Mouse (Mus musculus): ENCODE measurements around the gene Serpini1. TPM values are rescaled to one million over a fixed set of nuclear protein-coding genes. Genes with fewer than 3 reads are reported as not detected.
"Not testable (repeated sequence)": the region's sequence is repeated elsewhere in the genome, so short reads cannot be mapped to it uniquely, and the experiment has no call there.

Serpini1 gene
- polyA plus RNA-seq, 1 experiment, result 119 TPM

DNA sequence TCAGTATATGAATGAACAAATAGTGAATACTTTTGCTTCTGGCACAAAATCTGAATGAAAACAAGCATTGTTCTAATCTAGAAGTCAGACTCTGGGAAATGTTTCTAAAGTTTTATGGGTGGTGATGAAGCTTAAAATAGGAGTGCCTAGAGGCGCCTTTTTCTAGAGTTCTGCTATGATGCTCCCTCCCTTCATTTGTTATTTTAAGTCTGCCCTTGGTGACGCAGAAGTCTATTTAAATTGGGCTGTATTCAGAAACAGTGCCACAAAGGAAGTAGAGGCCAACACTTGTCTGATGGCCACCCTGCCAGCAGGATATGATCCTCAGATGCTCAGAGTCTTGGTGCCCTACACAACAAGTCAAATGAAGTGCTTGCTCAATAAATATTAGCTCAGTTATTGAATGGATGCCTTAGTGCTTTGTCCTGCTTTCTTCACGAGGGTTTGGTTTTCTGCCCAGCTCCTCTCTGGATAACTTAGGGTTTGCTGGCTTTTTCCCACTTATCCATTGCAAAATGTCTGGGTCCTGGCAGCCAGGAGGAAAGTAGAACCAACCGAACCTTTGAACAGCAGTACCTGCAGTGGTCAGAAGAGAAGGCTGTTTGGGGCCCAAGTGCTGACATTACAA lies 73.8 kb downstream of the Serpini1 start:
- no peak overlapping the region for H3K4me3 ChIP-seq (ENCODE audit: insufficient read depth, low read length)
- no peak for TF ChIP-seq CTCF (IDR thresholded peaks at IDR 0.05; ENCODE audit: extremely low read depth, insufficient read depth, low read length)
- TF ChIP-seq POLR2A (IDR thresholded peaks at IDR 0.05; ENCODE audit: extremely low read depth, insufficient read depth, low read length), result no peak
- H3K27ac ChIP-seq (ENCODE audit: insufficient read depth, low read length), result no peak overlapping the region
- H3K4me1 ChIP-seq (ENCODE audit: control insufficient read depth, insufficient read depth, low read length), result no peaks in the 10 kb centered on the region

- Histone ChIP-seq H3K27ac (ENCODE audit: insufficient read depth, low read length) (no peak overlapping the region), H3K4me1 (ENCODE audit: control insufficient read depth, insufficient read depth, low read length) (no peaks in the 10 kb centered on the region), H3K4me3 (ENCODE audit: insufficient read depth, low read length) (no peak overlapping the region)
- no peak for TF ChIP-seq CTCF (IDR thresholded peaks at IDR 0.05; ENCODE audit: extremely low read depth, insufficient read depth, low read length)
- TF ChIP-seq POLR2A (IDR thresholded peaks at IDR 0.05; ENCODE audit: extremely low read depth, insufficient read depth, low read length), result no peak
Observed at GRCm38 (mm10) chr3:75633221-75633620, 75.9 kb downstream of the Serpini1 start.

- H3K27ac ChIP-seq (ENCODE audit: insufficient read depth, low read length), result no peak overlapping the region
- no peaks in the 10 kb centered on the region for H3K4me1 ChIP-seq (ENCODE audit: control insufficient read depth, insufficient read depth, low read length)
- H3K4me3 ChIP-seq (ENCODE audit: insufficient read depth, low read length), result no peak overlapping the region
- TF ChIP-seq POLR2A (IDR thresholded peaks at IDR 0.05; ENCODE audit: extremely low read depth, insufficient read depth, low read length) (no peak), CTCF (IDR thresholded peaks at IDR 0.05; ENCODE audit: extremely low read depth, insufficient read depth, low read length) (no peak)
Observed at GRCm38 (mm10) chr3:75633635-75634034, 76.3 kb downstream of the Serpini1 start.

GRCm38 (mm10) chr3:75635648-75636047 lies 78.3 kb downstream of the Serpini1 start:
- Histone ChIP-seq H3K4me3 (ENCODE audit: insufficient read depth, low read length) (no peak overlapping the region), H3K4me1 (ENCODE audit: control insufficient read depth, insufficient read depth, low read length) (no peaks in the 10 kb centered on the region)
- TF ChIP-seq CTCF (IDR thresholded peaks at IDR 0.05; ENCODE audit: extremely low read depth, insufficient read depth, low read length), result no peak
- no peak for TF ChIP-seq POLR2A (IDR thresholded peaks at IDR 0.05; ENCODE audit: extremely low read depth, insufficient read depth, low read length)

GRCm38 (mm10) chr3:75639546-75639945 lies 82.2 kb downstream of the Serpini1 start:
- no peak overlapping the region for H3K27ac ChIP-seq (ENCODE audit: insufficient read depth, low read length)
- TF ChIP-seq POLR2A (IDR thresholded peaks at IDR 0.05; ENCODE audit: extremely low read depth, insufficient read depth, low read length) (no peak), CTCF (IDR thresholded peaks at IDR 0.05; ENCODE audit: extremely low read depth, insufficient read depth, low read length) (no peak)
- H3K4me1 ChIP-seq (ENCODE audit: control insufficient read depth, insufficient read depth, low read length), result no peaks in the 10 kb centered on the region
- H3K4me3 ChIP-seq (ENCODE audit: insufficient read depth, low read length), result no peak overlapping the region

More at GRCm38 (mm10) chr3:75635648-75636047, 78.3 kb downstream of the Serpini1 start:
- H3K27ac ChIP-seq (ENCODE audit: insufficient read depth, low read length), result no peak overlapping the region

- Histone ChIP-seq H3K4me1 (ENCODE audit: control insufficient read depth, insufficient read depth, low read length) (no peaks in the 10 kb centered on the region), H3K27ac (ENCODE audit: insufficient read depth, low read length) (no peak overlapping the region)
- TF ChIP-seq CTCF (IDR thresholded peaks at IDR 0.05; ENCODE audit: extremely low read depth, insufficient read depth, low read length) (no peak), POLR2A (IDR thresholded peaks at IDR 0.05; ENCODE audit: extremely low read depth, insufficient read depth, low read length) (no peak)
Observed at GRCm38 (mm10) chr3:75647542-75647941, 90.2 kb downstream of the Serpini1 start.

GRCm38 (mm10) chr3:75648226-75648625 lies 90.9 kb downstream of the Serpini1 start:
- no peak overlapping the region for H3K27ac ChIP-seq (ENCODE audit: insufficient read depth, low read length)
- TF ChIP-seq POLR2A (IDR thresholded peaks at IDR 0.05; ENCODE audit: extremely low read depth, insufficient read depth, low read length), result no peak
- TF ChIP-seq CTCF (IDR thresholded peaks at IDR 0.05; ENCODE audit: extremely low read depth, insufficient read depth, low read length), result no peak
- H3K4me3 ChIP-seq (ENCODE audit: insufficient read depth, low read length), result no peak overlapping the region
- H3K4me1 ChIP-seq (ENCODE audit: control insufficient read depth, insufficient read depth, low read length), result no peaks in the 10 kb centered on the region

More at GRCm38 (mm10) chr3:75647542-75647941, 90.2 kb downstream of the Serpini1 start:
- no peak overlapping the region for H3K4me3 ChIP-seq (ENCODE audit: insufficient read depth, low read length)

- not testable (repeated sequence) for H3K27ac ChIP-seq (ENCODE audit: insufficient read depth, low read length)
Observed at GRCm38 (mm10) chr3:75650416-75651154, 93.2 kb downstream of the Serpini1 start.

GRCm38 (mm10) chr3:75651603-75652115 lies 94.3 kb downstream of the Serpini1 start:
- Histone ChIP-seq H3K4me3 (ENCODE audit: insufficient read depth, low read length) (no peak overlapping the region), H3K4me1 (ENCODE audit: control insufficient read depth, insufficient read depth, low read length) (no peaks in the 10 kb centered on the region), H3K27ac (ENCODE audit: insufficient read depth, low read length) (no peak overlapping the region)
- TF ChIP-seq CTCF (IDR thresholded peaks at IDR 0.05; ENCODE audit: extremely low read depth, insufficient read depth, low read length), result no peak
- no peak for TF ChIP-seq POLR2A (IDR thresholded peaks at IDR 0.05; ENCODE audit: extremely low read depth, insufficient read depth, low read length)

More at GRCm38 (mm10) chr3:75650416-75651154, 93.2 kb downstream of the Serpini1 start:
- not testable (repeated sequence) for H3K4me3 ChIP-seq (ENCODE audit: insufficient read depth, low read length); H3K4me1 ChIP-seq (ENCODE audit: control insufficient read depth, insufficient read depth, low read length)

DNA sequence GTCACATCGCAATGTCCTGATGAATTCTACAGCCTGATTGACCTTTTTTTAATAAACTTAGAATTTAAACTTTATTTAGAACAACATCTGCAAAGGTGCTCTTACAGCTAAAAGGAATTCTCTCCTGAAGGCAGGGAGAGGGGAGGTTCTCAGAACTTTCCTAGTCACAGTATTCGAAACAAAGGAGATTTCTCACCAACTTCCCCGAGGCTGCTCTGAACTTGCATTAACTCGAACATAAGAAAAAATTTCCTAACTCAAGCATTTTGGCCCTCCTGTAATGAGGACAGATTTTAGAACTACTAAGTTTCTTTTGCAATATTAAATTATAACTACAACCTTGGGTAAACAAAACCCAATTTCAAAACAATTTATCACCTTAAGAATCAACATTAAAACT lies 96.6 kb downstream of the Serpini1 start:
- H3K27ac ChIP-seq (ENCODE audit: insufficient read depth, low read length); H3K4me1 ChIP-seq (ENCODE audit: control insufficient read depth, insufficient read depth, low read length); H3K4me3 ChIP-seq (ENCODE audit: insufficient read depth, low read length): not testable (repeated sequence)

Measured in cortical plate, adult 2 months (tissue).